Mouse (Mus musculus) spleen, adult 2 months (tissue): ENCODE results near the gene Zfp28.

Experiments used
- CTCF ChIP-seq: fragments of 200-500 bp; IDR thresholded peaks from 2 replicates; pipeline ENCODE4 v1.5.1; 2011; ENCODE audit warnings: mild to moderate bottlenecking, inconsistent platforms; ENCODE audit not compliant: insufficient read depth, insufficient read length, insufficient replicate concordance; ENCODE audit errors: extremely low read depth
- POLR2A ChIP-seq: fragments of 200-500 bp; IDR thresholded peaks from 2 replicates; pipeline ENCODE4 v1.6.1; 2011; ENCODE audit warnings: low read depth, low read length, inconsistent platforms

GRCm38 (mm10) chr7:6430342-6430741, 47.2 kb downstream of the Zfp28 start:
- TF ChIP-seq POLR2A (no peak), CTCF (peak; percentile 51; the same call in 1 of the 2 replicates)
